Mouse (Mus musculus): Measurements from ENCODE around the gene Trim61.

The Trim61 gene

GRCm38 (mm10) chr8:64987731-64988130 is 30.6 kb downstream of the Trim61 start, which contains the start of gene Trim75:
Gene Trim75, minus strand, starts transcription at chr8:64987831.
- DNase-seq (ENCODE audit: low read depth) = no peak

DNA sequence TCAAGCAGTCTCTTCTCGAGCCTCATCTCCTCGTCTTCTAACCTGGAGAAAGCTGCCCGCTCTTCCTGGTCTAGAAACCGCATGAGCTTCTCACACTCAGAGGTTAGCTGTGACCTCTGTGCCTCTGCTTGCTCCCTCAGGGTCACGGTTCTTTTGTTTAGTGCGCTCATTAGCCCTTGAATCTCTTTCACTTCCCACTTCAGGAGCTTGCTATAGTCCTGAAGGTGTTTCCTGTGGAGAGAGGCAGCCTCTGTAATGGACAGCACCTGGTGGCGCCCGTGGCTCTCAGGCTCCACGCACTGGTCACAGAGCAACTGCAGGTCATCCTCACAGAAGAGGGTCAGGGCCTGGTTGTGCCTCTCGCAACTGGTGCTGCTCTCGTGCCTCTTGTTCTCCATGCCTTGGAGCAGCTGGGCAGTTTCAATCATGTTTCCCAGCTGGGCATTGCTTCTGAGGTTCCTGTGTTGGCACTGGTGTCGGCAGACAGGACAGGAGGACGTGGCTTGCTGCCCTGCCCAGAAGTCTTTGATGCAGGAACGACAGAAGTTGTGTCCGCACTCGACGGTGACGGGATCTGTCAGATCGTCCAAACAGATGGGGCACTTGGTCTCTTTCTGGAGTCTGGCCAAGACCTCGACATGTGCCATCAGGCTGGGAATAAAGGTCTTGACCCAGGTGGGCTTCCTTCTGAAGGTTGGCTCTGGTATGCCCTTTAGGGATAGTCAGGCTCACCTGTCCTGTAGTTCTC is 35.0 kb downstream of the Trim61 start:
- DNase-seq (ENCODE audit: low read depth) = no peak
